Mouse (Mus musculus): ENCODE results near the gene Thumpd2.

DNA sequence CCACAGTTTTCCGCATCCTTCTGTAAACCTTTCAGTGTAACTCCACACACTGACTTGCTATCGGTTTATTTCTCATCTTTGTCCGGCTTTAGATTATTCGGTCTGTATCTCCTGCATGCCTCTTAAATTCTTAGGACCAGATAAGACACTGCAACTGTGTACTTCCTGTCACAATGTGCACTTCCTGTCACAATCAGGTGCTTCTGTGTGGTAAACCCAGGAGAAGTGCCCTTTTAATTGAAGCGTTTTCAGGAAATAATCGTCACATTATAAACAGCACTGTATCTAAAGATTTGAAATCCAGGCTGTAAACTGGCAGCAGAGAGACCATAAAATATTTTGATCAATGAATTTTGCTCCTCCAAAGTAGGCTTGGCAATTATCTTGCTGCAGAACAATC lies 19.8 kb downstream of the Thumpd2 start:
- TF ChIP-seq CTCF (IDR thresholded peaks at IDR 0.05; ENCODE audit: extremely low read depth, insufficient read depth, insufficient read length, insufficient replicate concordance) (no peak), POLR2A (IDR thresholded peaks at IDR 0.05; ENCODE audit: low read depth, low read length) (no peak)
